Mouse (Mus musculus): ENCODE data around the gene Foxr2. TPM values are rescaled to one million over a fixed set of nuclear protein-coding genes. Genes with fewer than 3 reads are reported as not detected.

The Foxr2 gene
- total RNA-seq (2022), result under 1 TPM; 0.22 to 0.63 (median 0.46) TPM

GRCm38 (mm10) chrX:153118486-153118885, at the start of gene Foxr2:
Gene Foxr2, plus strand, starts transcription at chrX:153118786.
- no peak for DNase-seq (ENCODE audit: low spot score in 2 of 2)

DNA sequence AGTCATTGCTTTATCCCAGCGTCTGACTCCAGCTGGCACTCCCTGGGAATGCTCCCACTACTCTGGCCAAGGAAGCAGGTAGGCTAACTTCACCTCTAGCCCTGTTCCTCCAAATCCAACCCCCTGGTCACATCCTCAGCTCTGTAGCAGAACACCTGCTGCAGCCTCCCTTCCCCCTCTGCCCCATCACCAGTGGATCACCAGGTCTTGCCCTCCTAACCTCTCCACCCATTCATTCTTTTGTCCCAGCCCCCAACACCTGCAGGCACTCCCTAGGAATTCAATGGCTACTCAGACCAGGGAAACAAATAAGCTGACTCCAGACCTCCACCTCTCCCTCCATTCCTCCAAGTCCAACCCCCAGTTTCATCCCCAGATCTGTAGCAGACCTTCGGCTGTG, 427 bp downstream of the Foxr2 start:
- no peak for DNase-seq (ENCODE audit: low spot score in 2 of 2)

DNA sequence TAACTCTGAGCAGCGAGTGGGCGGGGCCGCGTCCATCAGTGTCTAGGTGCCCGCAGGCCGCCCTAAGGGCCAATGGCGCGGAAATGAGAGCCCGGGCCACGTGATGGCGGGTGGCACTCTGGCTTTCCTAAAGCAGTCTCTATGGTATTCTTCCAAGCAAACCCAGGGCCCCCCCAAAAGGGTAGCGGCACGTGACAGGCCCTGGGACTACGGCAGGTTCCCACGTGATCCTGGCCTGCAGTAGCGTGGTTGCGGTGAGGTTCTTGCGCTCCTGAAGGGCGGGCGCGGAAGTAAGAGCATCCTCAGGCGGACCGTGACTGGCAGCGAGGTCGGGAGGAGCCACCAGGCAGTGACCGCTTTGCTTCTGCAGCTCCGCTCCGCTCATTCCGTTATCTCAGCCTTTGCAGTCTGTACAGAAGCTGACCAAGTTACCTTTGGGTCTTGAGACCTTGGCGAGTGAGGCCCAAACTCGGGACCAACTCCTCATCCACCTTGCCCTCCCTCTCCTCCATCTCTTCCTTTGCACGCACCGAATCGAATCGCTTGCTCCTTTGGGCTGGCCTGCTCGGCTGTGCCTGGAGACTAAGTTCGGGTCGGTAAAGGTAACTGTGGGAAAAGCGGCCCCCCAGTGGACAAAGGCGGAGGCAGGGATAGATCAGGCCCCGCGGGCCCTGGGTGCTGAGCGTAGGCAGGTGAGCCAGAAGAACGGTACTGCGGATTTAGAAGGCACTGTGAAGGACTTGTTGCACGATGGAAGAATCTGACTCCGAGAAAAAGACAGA, 21.3 kb downstream of the Foxr2 start, which contains the start of gene Rragb:
TSS of gene Rragb (plus strand) at position 248 of the 782 bp plus-strand sequence.
- peak; percentile 82 to 87 for DNase-seq (ENCODE audit: low spot score in 2 of 2)

GRCm38 (mm10) chrX:153142656-153143055, 24.1 kb downstream of the Foxr2 start:
- DNase-seq (ENCODE audit: low spot score in 2 of 2), result no peak

- no peak for DNase-seq (ENCODE audit: low spot score in 2 of 2)
Observed at GRCm38 (mm10) chrX:153151766-153152165, 33.2 kb downstream of the Foxr2 start.

DNA sequence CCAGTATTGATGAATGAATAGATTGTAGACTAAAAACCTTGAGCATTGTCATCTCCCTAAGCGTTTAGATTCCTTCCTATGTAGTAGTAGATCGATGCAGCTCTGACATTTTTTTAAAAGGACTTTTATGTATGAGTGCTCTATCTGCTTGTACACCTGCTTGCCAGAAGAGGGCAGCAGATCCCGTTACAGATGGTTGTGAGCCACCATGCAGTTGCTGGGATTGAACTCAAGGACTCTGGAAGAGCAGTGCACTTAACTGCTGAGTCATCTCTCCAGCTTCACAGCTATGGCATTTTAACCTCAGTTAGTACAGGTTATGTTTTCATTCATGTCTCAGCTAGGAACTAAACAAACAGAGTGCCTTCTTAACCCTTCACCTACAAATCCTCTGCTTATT, 36.7 kb downstream of the Foxr2 start:
- DNase-seq (ENCODE audit: low spot score in 2 of 2), result peak in 1 of 2 experiments; percentile 4

DNA sequence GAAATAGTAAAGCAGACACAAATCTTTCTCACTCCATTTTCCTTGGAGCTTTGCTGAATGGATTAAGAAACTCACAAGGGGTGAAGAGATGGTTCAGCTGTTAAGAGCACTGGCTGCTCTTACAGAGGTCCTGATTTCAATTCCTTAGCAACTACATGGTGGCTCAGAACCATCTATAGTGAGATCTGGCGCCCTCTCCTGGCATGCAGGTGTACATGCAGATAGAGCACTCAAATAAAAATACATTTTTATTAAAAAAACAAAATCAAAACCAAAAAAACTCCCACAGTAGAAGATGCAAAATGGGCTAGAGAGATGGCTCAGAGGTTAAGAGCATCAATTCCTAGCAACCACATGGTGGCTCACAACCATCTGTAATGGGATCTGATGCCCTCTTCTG, 56.2 kb downstream of the Foxr2 start:
- DNase-seq (ENCODE audit: low spot score in 2 of 2), result no peak

DNA sequence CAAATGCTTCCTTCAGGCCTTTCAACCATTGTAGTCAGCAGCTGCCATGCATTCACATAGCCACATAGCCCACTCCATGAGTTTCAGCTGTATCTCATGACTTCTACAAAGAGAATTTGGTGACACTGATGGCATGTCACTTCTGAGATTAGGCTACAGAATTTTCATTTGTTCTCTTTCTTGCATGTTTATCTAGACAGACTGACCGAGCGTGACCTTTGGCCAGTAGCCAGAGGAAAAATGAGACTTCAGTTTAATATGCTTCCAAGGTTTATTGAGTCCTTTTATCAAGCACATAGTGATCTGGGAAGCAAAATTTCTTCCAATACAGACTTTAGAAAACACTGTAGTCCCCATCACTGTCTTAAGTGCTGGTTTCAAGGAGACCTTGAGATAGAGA, 63.6 kb downstream of the Foxr2 start:
- DNase-seq (ENCODE audit: low spot score in 2 of 2), result no peak

Other genes with a start within 250 kb of the Foxr2 start
- 1 to 10 TPM; 2.0 to 3.1 (median 2.7) TPM for gene Usp51, start 112.3 kb upstream of the Foxr2 start, total RNA-seq (2022)
- 10 to 100 TPM; 45.6 to 54.1 (median 50.0) TPM for gene Mageh1, start 81.2 kb upstream of the Foxr2 start, total RNA-seq (2022)
- 10 to 100 TPM; 88.4 to 91.0 (median 89.0) TPM for gene Rragb, start 21.2 kb downstream of the Foxr2 start, total RNA-seq (2022)
- gene Klf8, start 118.7 kb downstream of the Foxr2 start, total RNA-seq (2022), result 1 to 10 TPM; 3.2 to 4.4 (median 4.2) TPM